Mouse (Mus musculus) G1E (cell line): ENCODE data around the gene Rptor.

Experiments
- CTCF ChIP-seq: IDR thresholded peaks from 2 replicates; pipeline ENCODE4 v1.5.1; 2012; ENCODE audit warnings: low read depth, low read length, inconsistent platforms, mixed read lengths
- GATA1 ChIP-seq: IDR thresholded peaks from 2 replicates; pipeline ENCODE4 v1.6.1; 2012; ENCODE audit warnings: borderline replicate concordance, low read length, inconsistent platforms, mixed read lengths
- GATA2 ChIP-seq: IDR thresholded peaks from 2 replicates; pipeline ENCODE4 v1.6.1; 2012; ENCODE audit warnings: low read depth, low read length, inconsistent platforms, borderline replicate concordance
- POLR2AphosphoS5 ChIP-seq: IDR thresholded peaks from 2 replicates; pipeline ENCODE4 v1.6.1; 2012; ENCODE audit warnings: low read depth, low read length, inconsistent platforms; ENCODE audit not compliant: insufficient replicate concordance
- TAL1 ChIP-seq: conservative IDR thresholded peaks from 2 replicates; pipeline ENCODE4 v1.6.1; 2012; ENCODE audit warnings: low read depth, low read length, inconsistent platforms, mixed read lengths

- TF ChIP-seq GATA1 (no peak), CTCF (no peak), POLR2AphosphoS5 (no peak), GATA2 (no peak), TAL1 (no peak)
These were observed 138.7 kb downstream of the Rptor start for GRCm38 (mm10) chr11:119741401-119741800.
